8 mouse cellular contexts compared by ENCODE assay signal in genomic region chr5:134385106-134385505, GRCm38 (mm10).
A peak's percentile ranks its signal among the peaks of the same experiment; 100 is the strongest.
DNase-seq lines count a peak whose midpoint lies in the region; ATAC-seq and TF ChIP-seq lines count a peak whose summit lies in the region.

No protein-coding gene starts in this region.

- no peak overlapping the region for H3K9ac ChIP-seq in midbrain, embryonic 14.5 days (replicated peaks; ENCODE audit: low read length)
- H3K9ac ChIP-seq in midbrain, embryonic 13.5 days (replicated peaks): no peak overlapping the region
- no peak overlapping the region for H3K9ac ChIP-seq in embryonic facial prominence, embryonic 11.5 days (replicated peaks; ENCODE audit: low read length)
- no peak overlapping the region for H3K9ac ChIP-seq in intestine, embryonic 15.5 days
- no peak overlapping the region for H3K9ac ChIP-seq in limb, embryonic 14.5 days (ENCODE audit: low read depth, low read length, severe bottlenecking)

- TF ChIP-seq POLR2A in limb, embryonic 14.5 days (IDR thresholded peaks at IDR 0.05; ENCODE audit: borderline replicate concordance, extremely low read depth, insufficient read depth, insufficient read length): no peak

- H3K27ac ChIP-seq in midbrain, embryonic 14.5 days (replicated peaks; ENCODE audit: low read depth, low read length): no peak overlapping the region
- H3K27ac ChIP-seq in midbrain, embryonic 13.5 days: no peak overlapping the region
- no peak overlapping the region for H3K27ac ChIP-seq in embryonic facial prominence, embryonic 11.5 days (replicated peaks; ENCODE audit: low read depth, low read length)
- H3K27ac ChIP-seq in intestine, embryonic 15.5 days: no peak overlapping the region
- no peak overlapping the region for H3K27ac ChIP-seq in limb, embryonic 14.5 days (replicated peaks; ENCODE audit: low read depth, low read length)

- no peak for ATAC-seq in midbrain, embryonic 14.5 days (ENCODE audit: low FRiP score, low TSS enrichment)
- ATAC-seq in midbrain, embryonic 13.5 days: no peak
- no peak for ATAC-seq in embryonic facial prominence, embryonic 11.5 days (replicated peaks; ENCODE audit: insufficient number of reproducible peaks, low FRiP score, low TSS enrichment, low read depth)
- peak; percentile 27; the same call in 1 of the 2 replicates for ATAC-seq in intestine, embryonic 15.5 days
- ATAC-seq in limb, embryonic 14.5 days (ENCODE audit: low FRiP score, low read depth): no peak

- peak; percentile 84 for DNase-seq in midbrain, embryonic 14.5 days
- DNase-seq in adrenal gland, postnatal 25 days: peak; percentile 81
- peak; percentile 84 for DNase-seq in embryonic facial prominence, embryonic 11.5 days (ENCODE audit: low spot score)
- peak; percentile 75 for DNase-seq in limb, embryonic 14.5 days (ENCODE audit: low spot score)
- DNase-seq in retina, adult 2 months (ENCODE audit: low read depth, low spot score): peak; percentile 52
- peak; percentile 91 for DNase-seq in thymus, postnatal 4 days

- H3K27me3 ChIP-seq in midbrain, embryonic 14.5 days (ENCODE audit: control insufficient read depth, insufficient read depth, low read length): no peaks in the 10 kb centered on the region
- H3K27me3 ChIP-seq in midbrain, embryonic 13.5 days: no peaks in the 10 kb centered on the region
- no peaks in the 10 kb centered on the region for H3K27me3 ChIP-seq in embryonic facial prominence, embryonic 11.5 days (ENCODE audit: control insufficient read depth, insufficient read depth, low read length)
- H3K27me3 ChIP-seq in intestine, embryonic 15.5 days (replicated peaks): no peaks in the 10 kb centered on the region
- no peaks in the 10 kb centered on the region for H3K27me3 ChIP-seq in limb, embryonic 14.5 days (ENCODE audit: control insufficient read depth, insufficient read depth, low read length)

- 64% methylated on average over 2 of the region's 2 CpGs for WGBS in midbrain, embryonic 14.5 days
- WGBS in midbrain, embryonic 13.5 days: 73% methylated on average over 2 of the region's 2 CpGs
- WGBS in embryonic facial prominence, embryonic 11.5 days: 70% methylated on average over 2 of the region's 2 CpGs
- WGBS in intestine, embryonic 15.5 days: 68% methylated on average over 2 of the region's 2 CpGs
- 51% methylated on average over 2 of the region's 2 CpGs for WGBS in limb, embryonic 14.5 days

- H3K4me1 ChIP-seq in midbrain, embryonic 14.5 days (ENCODE audit: control insufficient read depth, insufficient read depth, low read length): no peaks in the 10 kb centered on the region
- no peaks in the 10 kb centered on the region for H3K4me1 ChIP-seq in midbrain, embryonic 13.5 days (replicated peaks)
- H3K4me1 ChIP-seq in embryonic facial prominence, embryonic 11.5 days (ENCODE audit: control insufficient read depth, insufficient read depth, low read length): no peaks in the 10 kb centered on the region
- no peaks in the 10 kb centered on the region for H3K4me1 ChIP-seq in intestine, embryonic 15.5 days (replicated peaks)
- H3K4me1 ChIP-seq in limb, embryonic 14.5 days (ENCODE audit: control insufficient read depth, insufficient read depth, low read length): no peaks in the 10 kb centered on the region

- no peak overlapping the region for H3K4me3 ChIP-seq in midbrain, embryonic 14.5 days (replicated peaks; ENCODE audit: low read depth, low read length)
- H3K4me3 ChIP-seq in midbrain, embryonic 13.5 days (replicated peaks): no peak overlapping the region
- H3K4me3 ChIP-seq in embryonic facial prominence, embryonic 11.5 days (ENCODE audit: low read depth, low read length): no peak overlapping the region
- no peak overlapping the region for H3K4me3 ChIP-seq in intestine, embryonic 15.5 days (replicated peaks)
- H3K4me3 ChIP-seq in limb, embryonic 14.5 days (replicated peaks; ENCODE audit: low read length): no peak overlapping the region

- H3K9me3 ChIP-seq in midbrain, embryonic 14.5 days (ENCODE audit: control insufficient read depth, low read length): no peaks in the 10 kb centered on the region
- H3K9me3 ChIP-seq in midbrain, embryonic 13.5 days: no peaks in the 10 kb centered on the region
- H3K9me3 ChIP-seq in embryonic facial prominence, embryonic 11.5 days (replicated peaks; ENCODE audit: control insufficient read depth, low read length): no peaks in the 10 kb centered on the region
- no peaks in the 10 kb centered on the region for H3K9me3 ChIP-seq in intestine, embryonic 15.5 days
- no peaks in the 10 kb centered on the region for H3K9me3 ChIP-seq in limb, embryonic 14.5 days (ENCODE audit: control insufficient read depth, low read length)

- H3K36me3 ChIP-seq in midbrain, embryonic 14.5 days (ENCODE audit: control insufficient read depth, insufficient read depth, low read length): peaks cover 93% of the 10 kb centered on the region
- H3K36me3 ChIP-seq in midbrain, embryonic 13.5 days: peaks cover 97% of the 10 kb centered on the region
- peaks cover 35% of the 10 kb centered on the region for H3K36me3 ChIP-seq in embryonic facial prominence, embryonic 11.5 days (replicated peaks; ENCODE audit: control insufficient read depth, insufficient read depth, low read depth, low read length)
- H3K36me3 ChIP-seq in intestine, embryonic 15.5 days: peaks cover 72% of the 10 kb centered on the region
- peaks cover 94% of the 10 kb centered on the region for H3K36me3 ChIP-seq in limb, embryonic 14.5 days (ENCODE audit: control insufficient read depth, insufficient read depth, low read length)

- no peak overlapping the region for H3K4me2 ChIP-seq in midbrain, embryonic 14.5 days (ENCODE audit: low read length)
- no peak overlapping the region for H3K4me2 ChIP-seq in midbrain, embryonic 13.5 days (replicated peaks)
- no peak overlapping the region for H3K4me2 ChIP-seq in embryonic facial prominence, embryonic 11.5 days (ENCODE audit: low read depth, low read length)
- no peak overlapping the region for H3K4me2 ChIP-seq in intestine, embryonic 15.5 days (replicated peaks)
- H3K4me2 ChIP-seq in limb, embryonic 14.5 days (replicated peaks; ENCODE audit: low read depth, low read length, severe bottlenecking): no peak overlapping the region
